In the genomic region with DNA sequence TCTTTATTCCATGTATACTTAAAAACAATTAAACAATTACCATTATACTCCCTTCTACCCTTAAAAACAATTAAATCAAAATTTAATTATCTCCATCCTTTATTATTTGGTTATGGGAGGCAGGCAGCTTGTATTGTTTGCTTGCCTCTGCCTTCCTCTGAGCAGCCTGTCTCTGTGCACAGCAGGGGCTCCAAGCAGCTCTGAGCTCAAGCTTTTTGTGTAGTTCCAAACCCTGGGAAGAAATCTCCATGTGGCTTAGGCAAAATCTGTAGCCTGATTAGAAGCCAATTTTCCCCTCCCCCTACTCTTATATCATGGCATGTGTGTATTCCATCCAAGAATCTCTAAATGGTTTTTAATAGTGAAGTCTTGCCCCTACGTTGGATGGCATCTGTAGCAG, we compare ENCODE assay signal across 11 mouse cellular contexts.
"Had no signal": no experiment of that assay in that cellular context is flagged by ENCODE, and none has a peak within 500 bp of the region (broad histone marks: within the 10 kb centered on the region; RNA-seq: fewer than 3 reads in every experiment).

No protein-coding gene starts in this region.

- H3K27ac ChIP-seq: limb, embryonic 13.5 days; liver, embryonic 14.5 days; neural tube, embryonic 12.5 days; stomach, embryonic 15.5 days had no signal

- H3K4me1 ChIP-seq: limb, embryonic 13.5 days; neural tube, embryonic 12.5 days; stomach, embryonic 15.5 days had no signal

- DNase-seq: kidney, adult 8-10 months; kidney, postnatal 25 days; layer of hippocampus, postnatal 36 days; lung, adult 18-20 months; right cerebral cortex, postnatal 14 days; thymus, adult 2 months; thymus, postnatal 25 days had no signal

- H3K9me3 ChIP-seq: neural tube, embryonic 12.5 days; stomach, embryonic 15.5 days had no signal

- H3K9ac ChIP-seq: limb, embryonic 13.5 days; liver, embryonic 14.5 days; neural tube, embryonic 12.5 days; stomach, embryonic 15.5 days had no signal

- H3K27me3 ChIP-seq: limb, embryonic 13.5 days; neural tube, embryonic 12.5 days; stomach, embryonic 15.5 days had no signal

- H3K4me3 ChIP-seq: limb, embryonic 13.5 days; neural tube, embryonic 12.5 days; stomach, embryonic 15.5 days had no signal

- H3K4me2 ChIP-seq: limb, embryonic 13.5 days; neural tube, embryonic 12.5 days; stomach, embryonic 15.5 days had no signal

- H3K36me3 ChIP-seq: limb, embryonic 13.5 days; neural tube, embryonic 12.5 days; stomach, embryonic 15.5 days had no signal
